In the genomic region with DNA sequence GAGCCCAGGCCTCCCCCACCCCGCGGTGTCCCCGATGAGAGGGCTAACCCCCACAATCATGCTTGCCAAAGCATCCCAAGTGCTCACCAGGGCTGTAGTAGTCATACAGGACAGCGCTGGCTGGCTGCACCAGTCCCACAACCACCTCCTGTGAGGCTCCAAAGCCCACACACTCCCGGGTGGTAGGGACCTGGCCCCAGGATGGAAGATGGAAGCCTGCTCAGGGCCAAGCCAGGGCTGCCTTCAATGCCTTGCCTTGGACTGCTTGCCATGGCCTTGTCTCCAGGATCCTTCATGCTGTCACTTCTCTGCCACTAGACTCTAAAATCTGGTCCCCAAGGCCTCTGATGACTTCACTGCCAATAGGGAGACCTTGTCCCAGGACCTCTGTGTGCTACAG, we compare ENCODE assay signal across 23 mouse cellular contexts. TPM values are rescaled to one million over a fixed set of nuclear protein-coding genes. Genes with fewer than 3 reads are reported as not detected.
"Had no signal": no experiment of that assay in that cellular context is flagged by ENCODE, and none has a peak within 500 bp of the region (broad histone marks: within the 10 kb centered on the region; RNA-seq: fewer than 3 reads in every experiment).

No protein-coding gene starts in this region.

RNA-seq across cellular contexts. Expression of a gene that starts 6.0 kb away (rescaled TPM):
- total RNA-seq: gastrocnemius, adult 2 months; granulocyte monocyte progenitor cell, adult 5-6 weeks; heart, adult 18-20 months; heart, postnatal 10 days; heart, postnatal 25 days; heart, postnatal 4 days; layer of hippocampus, postnatal 10 days; left cerebral cortex, adult 2 months; left cerebral cortex, postnatal 14 days; left cerebral cortex, postnatal 36 days had no signal
- polyA plus RNA-seq: heart, embryonic 10.5 days; heart, embryonic 14.5 days; heart, embryonic 16.5 days; hindbrain, embryonic 10.5 days; hindbrain, embryonic 12.5 days; hindbrain, embryonic 14.5 days; hindbrain, embryonic 16.5 days; inflammation-experienced regulatory T-cells, adult 6 months; kidney, embryonic 14.5 days; limb, embryonic 10.5 days; limb, embryonic 12.5 days; liver, embryonic 12.5 days; liver, embryonic 14.5 days had no signal
